Mouse (Mus musculus) Patski (cell line): Measurements from ENCODE around the gene Vmn2r33. TPM values are rescaled to one million over a fixed set of nuclear protein-coding genes. Genes with fewer than 3 reads are reported as not detected.
"Not testable (repeated sequence)": the region's sequence is repeated elsewhere in the genome, so short reads cannot be mapped to it uniquely, and the experiment has no call there.

Experiments used
- ATAC-seq: fragments of 100-300 bp; one replicate; pipeline ENCODE4 v1.8.0; 2021
- CTCF ChIA-PET: fragments of 350-600 bp; sonication (Branson Sonifier 250); formaldehyde crosslinking; loops from one replicate; lab custom pipeline; 2022; ENCODE audit warnings: inconsistent platforms; lab: Charles Lee
- POLR2A ChIA-PET: fragments of 350-600 bp; sonication (Branson Sonifier 250); formaldehyde crosslinking; loops from one replicate; lab custom pipeline; 2022; ENCODE audit warnings: antibody characterized with exemption, inconsistent platforms; lab: Charles Lee
- DNase-seq: peaks from one replicate; pipeline ENCODE4 v3.0.0-alpha.2; 2011; ENCODE audit warnings: low read depth, low spot score
- H3K27me3 ChIP-seq: fragments of 371-371 bp; one replicate; pipeline ENCODE4 v1.5.1; 2021
- in situ Hi-C: fragments of 300-500 bp; cut with MboI; formaldehyde crosslinking; loops from 3 replicates; pipeline ENCODE4 v1.11.1; 2018; ENCODE audit warnings: low pct_unique_long_range_greater_than_20kb, mixed read lengths
- polyA plus RNA-seq: library from polyadenylated mRNA; unstranded; gene quantifications from one replicate; pipeline ENCODE4 v1.2.3, GENCODE M21; 2021

The Vmn2r33 gene
- polyA plus RNA-seq, result not detected

- CTCF ChIA-PET, POLR2A ChIA-PET, in situ Hi-C loops, DNase-seq, ATAC-seq, H3K27me3 ChIP-seq: not testable (repeated sequence)
Measured at GRCm38 (mm10) chr7:7566686-7567085, at the start of gene Vmn2r33. Vmn2r33 (minus strand) TSS chr7:7566786.

Other genes with a start within 250 kb of the Vmn2r33 start
- not detected for gene Vmn2r30, start 229.2 kb downstream of the Vmn2r33 start, polyA plus RNA-seq
- not detected for gene Gm45783, start 192.2 kb downstream of the Vmn2r33 start, polyA plus RNA-seq
- gene Vmn2r31, start 167.1 kb downstream of the Vmn2r33 start, polyA plus RNA-seq, result not detected
- gene Vmn2r32, start 86.8 kb downstream of the Vmn2r33 start, polyA plus RNA-seq, result not detected
- gene Vmn2r34, start 122.7 kb upstream of the Vmn2r33 start, polyA plus RNA-seq, result not detected